Mouse (Mus musculus) megakaryocyte, embryonic 14.5 days (primary cell): ENCODE results near the gene Antxr1.

Experiments
- FLI1 ChIP-seq: IDR thresholded peaks from 2 replicates; pipeline ENCODE4 v1.6.1; 2012; ENCODE audit warnings: low read length, inconsistent platforms, mixed read lengths
- GATA1 ChIP-seq: IDR thresholded peaks from 3 replicates; pipeline ENCODE4 v1.6.1; 2012; ENCODE audit warnings: mixed read lengths, low read length, inconsistent platforms, borderline replicate concordance

- TF ChIP-seq GATA1 (no peak), FLI1 (no peak)
Measured at GRCm38 (mm10) chr6:87335091-87335934, at the start of gene Antxr1.
